Mouse (Mus musculus): ENCODE results near the gene Clca4b.
"Not testable (repeated sequence)": the region's sequence is repeated elsewhere in the genome, so short reads cannot be mapped to it uniquely, and the experiment has no call there.

Clca4b gene

GRCm38 (mm10) chr3:144932335-144932734 is at the start of gene Clca4b:
Clca4b (minus strand) TSS chr3:144932529.
- DNase-seq (ENCODE audit: extremely low spot score, low read depth, low spot score), result no peak

- no peak for DNase-seq (ENCODE audit: extremely low spot score, low read depth, low spot score)
Observed at GRCm38 (mm10) chr3:144980551-144980950, 48.2 kb upstream of the Clca4b start.

GRCm38 (mm10) chr3:144977631-144978030 is 45.3 kb upstream of the Clca4b start:
- no peak for DNase-seq (ENCODE audit: extremely low spot score, low read depth, low spot score)

- DNase-seq (ENCODE audit: extremely low spot score, low read depth, low spot score), result no peak
Observed at GRCm38 (mm10) chr3:144976091-144976490, 43.8 kb upstream of the Clca4b start.

- DNase-seq (ENCODE audit: extremely low spot score, low read depth, low spot score), result no peak
Observed at GRCm38 (mm10) chr3:144974945-144975344, 42.6 kb upstream of the Clca4b start, which contains the start of gene Clca4a. Clca4a (minus strand) TSS chr3:144975045.

GRCm38 (mm10) chr3:144971553-144972270 is 39.4 kb upstream of the Clca4b start:
- DNase-seq (ENCODE audit: extremely low spot score, low read depth, low spot score), result no peak

GRCm38 (mm10) chr3:144969755-144970154 is 37.4 kb upstream of the Clca4b start:
- no peak for DNase-seq (ENCODE audit: extremely low spot score, low read depth, low spot score)

- no peak for DNase-seq (ENCODE audit: extremely low spot score, low read depth, low spot score)
Observed at GRCm38 (mm10) chr3:144966074-144966473, 33.7 kb upstream of the Clca4b start.

GRCm38 (mm10) chr3:144950829-144951228 is 18.5 kb upstream of the Clca4b start:
- no peak for DNase-seq (ENCODE audit: extremely low spot score, low read depth, low spot score)

- not testable (repeated sequence) for DNase-seq (ENCODE audit: extremely low spot score, low read depth, low spot score)
Observed at GRCm38 (mm10) chr3:144947376-144947775, 15.0 kb upstream of the Clca4b start.

- not testable (repeated sequence) for DNase-seq (ENCODE audit: extremely low spot score, low read depth, low spot score)
Observed at GRCm38 (mm10) chr3:144933625-144934024, 1.3 kb upstream of the Clca4b start.

GRCm38 (mm10) chr3:144933011-144933491 is 722 bp upstream of the Clca4b start:
- no peak for DNase-seq (ENCODE audit: extremely low spot score, low read depth, low spot score)

- DNase-seq (ENCODE audit: extremely low spot score, low read depth, low spot score), result no peak
Observed at GRCm38 (mm10) chr3:144914014-144914413, 18.3 kb downstream of the Clca4b start.

- no peak for DNase-seq (ENCODE audit: extremely low spot score, low read depth, low spot score)
Observed at GRCm38 (mm10) chr3:144897042-144897678, 35.2 kb downstream of the Clca4b start.

- DNase-seq (ENCODE audit: extremely low spot score, low read depth, low spot score), result no peak
Observed at GRCm38 (mm10) chr3:144890246-144890758, 42.0 kb downstream of the Clca4b start.

GRCm38 (mm10) chr3:144886957-144887356 is 45.4 kb downstream of the Clca4b start:
- DNase-seq (ENCODE audit: extremely low spot score, low read depth, low spot score), result no peak

GRCm38 (mm10) chr3:144872012-144872411 is 60.3 kb downstream of the Clca4b start:
- not testable (repeated sequence) for DNase-seq (ENCODE audit: extremely low spot score, low read depth, low spot score)
